Mouse (Mus musculus) midbrain, postnatal 0 days (tissue): ENCODE measurements around the gene Ccdc78. TPM values are rescaled to one million over a fixed set of nuclear protein-coding genes. Genes with fewer than 3 reads are reported as not detected.

Source experiments
- ATAC-seq: fragments of 200-750 bp; cut with Nextera tagmentation; 2 replicates; pipeline ENCODE4 v1.8.0; 2017; ENCODE audit warnings: moderate number of reproducible peaks, mild to moderate bottlenecking, moderate TSS enrichment, moderate library complexity; ENCODE audit not compliant: low FRiP score
- DNase-seq: peaks from one replicate; pipeline ENCODE4 v3.0.0-alpha.2; 2015; ENCODE audit warnings: low spot score
- H3K27ac ChIP-seq: fragments of 300-500 bp; sonication (generic); 2 replicates; pipeline ENCODE4 v1.5.1; 2014; ENCODE audit warnings: low read depth, mild to moderate bottlenecking, low read length, mixed read lengths
- H3K27me3 ChIP-seq: fragments of 300-500 bp; sonication (generic); 2 replicates; pipeline ENCODE4 v1.6.1; 2014; ENCODE audit warnings: low read length, control low read depth, mixed read lengths; ENCODE audit not compliant: insufficient read depth
- H3K36me3 ChIP-seq: fragments of 300-500 bp; sonication (generic); 2 replicates; pipeline ENCODE4 v1.6.1; 2014; ENCODE audit warnings: low read length, control low read depth, mixed read lengths; ENCODE audit not compliant: insufficient read depth
- H3K4me1 ChIP-seq: fragments of 300-500 bp; sonication (generic); 2 replicates; pipeline ENCODE4 v1.6.1; 2014; ENCODE audit warnings: mild to moderate bottlenecking, control low read depth, antibody characterized with exemption, low read length, mixed read lengths; ENCODE audit not compliant: insufficient read depth
- H3K4me2 ChIP-seq: fragments of 300-500 bp; sonication (generic); 2 replicates; pipeline ENCODE4 v1.6.1; 2014; ENCODE audit warnings: low read depth, mild to moderate bottlenecking, low read length, mixed read lengths; ENCODE audit not compliant: poor library complexity, severe bottlenecking
- H3K4me3 ChIP-seq: fragments of 300-500 bp; sonication (generic); 2 replicates; pipeline ENCODE4 v1.5.1; 2014; ENCODE audit warnings: low read depth, mild to moderate bottlenecking, low read length, moderate library complexity
- H3K9ac ChIP-seq: fragments of 300-500 bp; sonication (generic); replicated peaks from 2 replicates; pipeline ENCODE4 v1.6.1; 2014; ENCODE audit warnings: mild to moderate bottlenecking, low read length, moderate library complexity, mixed read lengths; ENCODE audit not compliant: poor library complexity, severe bottlenecking
- H3K9me3 ChIP-seq: fragments of 300-500 bp; sonication (generic); 2 replicates; pipeline ENCODE4 v1.6.1; 2016; ENCODE audit warnings: low read length, control low read depth
- CTCF ChIP-seq: IDR thresholded peaks from 2 replicates; pipeline ENCODE4 v1.5.1; 2016; ENCODE audit warnings: antibody characterized with exemption, mild to moderate bottlenecking
- WGBS: fragments of 180-500 bp; shearing (Covaris S2); extraction: QIAGEN DNeasy Blood & Tissue Kit; methylation state at CpG from one replicate; pipeline ENCODE4 v1.1.7; 2014; 5-methylcytosine and 5-hydroxymethylcytosine counted together
- polyA plus RNA-seq: library from polyadenylated mRNA; unstranded; fragments of >200 nt; fragmentation: Nextera tagmentation; extraction: Ambion mirVana; gene quantifications from 2 replicates; pipeline ENCODE4 v1.2.1, GENCODE M21; 2015
- total RNA-seq: library from RNA; depleted of rRNA; stranded (reverse); fragments of >200 nt; gene quantifications from 2 replicates; pipeline ENCODE4 v1.2.3, GENCODE M21; 2014

Gene Ccdc78
- total and polyA plus RNA-seq, 2 experiments from 2014 or later: 0.39 to 0.44 TPM

GRCm38 (mm10) chr17:25823452-25823851, 37.1 kb downstream of the Ccdc78 start, which contains the start of gene Wdr24:
TSS of gene Wdr24 (plus strand) at chr17:25823627.
- Histone ChIP-seq H3K9me3 (no peaks in the 10 kb centered on the region), H3K4me1 (peaks cover 13% of the 10 kb centered on the region), H3K36me3 (peaks cover 29% of the 10 kb centered on the region), H3K27ac (peak within 1 kb of the TSS; percentile 77), H3K4me2 (peak within 1 kb of the TSS; percentile 97), H3K9ac (peak within 1 kb of the TSS; percentile 78), H3K4me3 (peak within 1 kb of the TSS; percentile 57), H3K27me3 (no peaks in the 10 kb centered on the region)
- DNase-seq: peak; percentile 95
- under 1% methylated on average over 18 of the region's 18 CpGs for WGBS
- peak; percentile 67 for ATAC-seq
- TF ChIP-seq CTCF: no peak

- no peaks in the 10 kb centered on the region for H3K27me3 ChIP-seq
- H3K36me3 ChIP-seq: peaks cover 24% of the 10 kb centered on the region
- H3K27ac ChIP-seq: 0 out of 2 replicates have a peak overlapping the region, but pooled peaks have one; percentile 77
- 78% methylated on average over 16 of the region's 17 CpGs for WGBS
- H3K4me3 ChIP-seq: peak overlapping the region; percentile 57
- no peaks in the 10 kb centered on the region for H3K9me3 ChIP-seq
- TF ChIP-seq CTCF: no peak
- H3K4me2 ChIP-seq: peak overlapping the region; percentile 97
- DNase-seq (no peak), ATAC-seq (no peak)
- peak overlapping the region; percentile 78 for H3K9ac ChIP-seq
- H3K4me1 ChIP-seq: peaks cover 14% of the 10 kb centered on the region
Observed at GRCm38 (mm10) chr17:25824362-25825142, 38.2 kb downstream of the Ccdc78 start.

GRCm38 (mm10) chr17:25825311-25825710, 38.9 kb downstream of the Ccdc78 start:
- Histone ChIP-seq H3K36me3 (peaks cover 24% of the 10 kb centered on the region), H3K27me3 (no peaks in the 10 kb centered on the region), H3K9me3 (no peaks in the 10 kb centered on the region), H3K4me2 (no peak overlapping the region), H3K27ac (no peak overlapping the region), H3K4me1 (peaks cover 21% of the 10 kb centered on the region), H3K9ac (no peak overlapping the region), H3K4me3 (no peak overlapping the region)
- no peak for DNase-seq
- TF ChIP-seq CTCF: no peak
- no peak for ATAC-seq
- 91% methylated on average over 6 of the region's 6 CpGs for WGBS

- 96% methylated on average over 27 of the region's 27 CpGs for WGBS
- peaks cover 31% of the 10 kb centered on the region for H3K36me3 ChIP-seq
- H3K9me3 ChIP-seq: no peaks in the 10 kb centered on the region
- no peak overlapping the region for H3K27ac ChIP-seq
- H3K9ac ChIP-seq: no peak overlapping the region
- no peak overlapping the region for H3K4me2 ChIP-seq
- TF ChIP-seq CTCF: no peak
- H3K27me3 ChIP-seq: no peaks in the 10 kb centered on the region
- ATAC-seq (no peak), DNase-seq (no peak)
- H3K4me3 ChIP-seq: no peak overlapping the region
- peaks cover 21% of the 10 kb centered on the region for H3K4me1 ChIP-seq
Observed at GRCm38 (mm10) chr17:25825984-25826570, 39.7 kb downstream of the Ccdc78 start.

- Histone ChIP-seq H3K27me3 (no peaks in the 10 kb centered on the region), H3K4me3 (no peak overlapping the region), H3K9me3 (no peaks in the 10 kb centered on the region), H3K4me2 (no peak overlapping the region), H3K4me1 (peaks cover 29% of the 10 kb centered on the region), H3K36me3 (peaks cover 37% of the 10 kb centered on the region), H3K9ac (0 out of 2 replicates have a peak overlapping the region, but pooled peaks have one; percentile 19), H3K27ac (no peak overlapping the region)
- no peak for DNase-seq
- WGBS: 95% methylated on average over 13 of the region's 13 CpGs
- TF ChIP-seq CTCF: no peak
- ATAC-seq: no peak
Observed at GRCm38 (mm10) chr17:25827011-25827410, 40.6 kb downstream of the Ccdc78 start.
